Mouse (Mus musculus): ENCODE data around the gene Gnao1.

DNA sequence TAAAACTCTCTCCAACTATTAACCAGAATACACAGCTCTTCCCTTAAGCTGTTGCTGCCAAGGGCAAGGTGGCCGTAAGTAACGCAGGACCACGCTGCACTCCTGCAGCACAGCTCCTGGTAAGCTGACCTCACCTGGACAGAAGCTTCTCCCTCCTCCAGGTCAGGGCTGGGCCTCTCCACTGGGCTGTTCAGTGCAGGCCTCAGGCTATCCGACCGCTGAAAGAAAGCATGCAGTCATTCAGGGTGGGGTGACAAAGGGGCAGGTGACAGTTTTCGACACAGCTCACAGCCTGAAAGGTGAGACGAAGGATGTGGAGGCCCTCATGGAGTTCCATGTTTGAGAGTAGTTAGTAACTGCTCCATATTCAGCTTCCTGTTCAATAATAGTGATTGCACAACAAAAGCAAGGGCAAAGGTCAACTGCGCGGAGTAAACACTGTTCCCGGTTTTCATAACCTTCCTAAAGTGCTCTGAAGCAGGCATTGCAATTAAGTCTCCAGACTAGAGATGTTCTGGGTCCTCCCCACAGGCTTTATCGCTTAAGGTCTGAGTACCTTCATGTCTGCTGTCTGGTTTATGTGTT, 164.9 kb downstream of the Gnao1 start:
- TF ChIP-seq MAX (IDR thresholded peaks at IDR 0.05; ENCODE audit: low read length), result no peak
- no peak for TF ChIP-seq POLR2AphosphoS2 (IDR thresholded peaks at IDR 0.05; ENCODE audit: low read depth, low read length)
- TF ChIP-seq CHD1 (IDR thresholded peaks at IDR 0.05; ENCODE audit: low read depth, low read length), result no peak
- no peak for TF ChIP-seq TBP (conservative IDR thresholded peaks at IDR 0.05; ENCODE audit: low read depth, low read length)
- no peak for TF ChIP-seq HCFC1 (IDR thresholded peaks at IDR 0.05; ENCODE audit: low read depth, low read length)
- TF ChIP-seq EP300 (IDR thresholded peaks at IDR 0.05; ENCODE audit: low read length), result no peak
- TF ChIP-seq POLR2A (IDR thresholded peaks at IDR 0.05; ENCODE audit: low read depth, low read length), result no peak

All from CH12.LX (cell line).